Mouse (Mus musculus) megakaryocyte-erythroid progenitor cell, adult 5 weeks (primary cell): ENCODE measurements around the gene Fhl5. TPM values are rescaled to one million over a fixed set of nuclear protein-coding genes. Genes with fewer than 3 reads are reported as not detected.

ENCODE experiments used
- polyA plus RNA-seq: library from polyadenylated mRNA; stranded (reverse); fragments of >175 nt; gene quantifications from 2 replicates; pipeline ENCODE4 v1.2.3, GENCODE M21; 2012

Fhl5 gene
- not detected in 2 replicates for polyA plus RNA-seq

GRCm38 (mm10) chr4:25242776-25243175, at the start of gene Fhl5:
Gene Fhl5, minus strand, starts transcription at chr4:25242876.

GRCm38 (mm10) chr4:25281671-25282038, 39.0 kb upstream of the Fhl5 start, which contains the start of gene Ufl1:
Gene Ufl1, minus strand, starts transcription at chr4:25281821.

Other genes with a start within 250 kb of the Fhl5 start
- 2.4 and 3.1 TPM in 2 replicates for gene Ufl1, start 38.9 kb upstream of the Fhl5 start, polyA plus RNA-seq